Mouse (Mus musculus): ENCODE measurements around the gene Mid1.
"Not testable (repeated sequence)": the region's sequence is repeated elsewhere in the genome, so short reads cannot be mapped to it uniquely, and the experiment has no call there.

The Mid1 gene

GRCm38 (mm10) chrX:169972131-169972530 is 287.1 kb downstream of the Mid1 start:
- peak; percentile 15 for DNase-seq (ENCODE audit: low read depth)

- DNase-seq (ENCODE audit: low read depth) = peak; percentile 22
Measured at GRCm38 (mm10) chrX:169972791-169973494, 287.9 kb downstream of the Mid1 start.

- peak; percentile 4 for DNase-seq (ENCODE audit: low read depth)
Measured at GRCm38 (mm10) chrX:169973806-169974205, 288.8 kb downstream of the Mid1 start.

- DNase-seq (ENCODE audit: low read depth) = not testable (repeated sequence)
Measured at GRCm38 (mm10) chrX:169974456-169974855, 289.5 kb downstream of the Mid1 start.

GRCm38 (mm10) chrX:169974974-169975373 is 290.0 kb downstream of the Mid1 start:
- peak; percentile 6 for DNase-seq (ENCODE audit: low read depth)

GRCm38 (mm10) chrX:169975681-169976131 is 290.7 kb downstream of the Mid1 start:
- peak; percentile 8 for DNase-seq (ENCODE audit: low read depth)

- DNase-seq (ENCODE audit: low read depth) = peak; percentile 16
Measured at GRCm38 (mm10) chrX:169976340-169976739, 291.3 kb downstream of the Mid1 start.

- DNase-seq (ENCODE audit: low read depth) = peak; percentile 16
Measured at GRCm38 (mm10) chrX:169977856-169978435, 292.9 kb downstream of the Mid1 start.

- DNase-seq (ENCODE audit: low read depth) = peak; percentile 53
Measured at GRCm38 (mm10) chrX:169978436-169979381, 293.7 kb downstream of the Mid1 start.

GRCm38 (mm10) chrX:169979461-169980202 is 294.6 kb downstream of the Mid1 start:
- peak; percentile 31 for DNase-seq (ENCODE audit: low read depth)

- peak; percentile 24 for DNase-seq (ENCODE audit: low read depth)
Measured at GRCm38 (mm10) chrX:169980203-169980556, 295.2 kb downstream of the Mid1 start.

- peak; percentile 14 for DNase-seq (ENCODE audit: low read depth)
Measured at GRCm38 (mm10) chrX:169980809-169981289, 295.9 kb downstream of the Mid1 start.

- peak; percentile 32 for DNase-seq (ENCODE audit: low read depth)
Measured at GRCm38 (mm10) chrX:169981761-169982181, 296.8 kb downstream of the Mid1 start.

- peak; percentile 15 for DNase-seq (ENCODE audit: low read depth)
Measured at GRCm38 (mm10) chrX:169982606-169983400, 297.8 kb downstream of the Mid1 start.

GRCm38 (mm10) chrX:169983401-169984165 is 298.6 kb downstream of the Mid1 start:
- DNase-seq (ENCODE audit: low read depth) = peak; percentile 10

- peak; percentile 4 for DNase-seq (ENCODE audit: low read depth)
Measured at GRCm38 (mm10) chrX:169984331-169984730, 299.3 kb downstream of the Mid1 start.

- peak; percentile 14 for DNase-seq (ENCODE audit: low read depth)
Measured at GRCm38 (mm10) chrX:169984853-169985252, 299.9 kb downstream of the Mid1 start.

- peak; percentile 19 for DNase-seq (ENCODE audit: low read depth)
Measured at GRCm38 (mm10) chrX:169985796-169986195, 300.8 kb downstream of the Mid1 start.

- peak; percentile 79 for DNase-seq (ENCODE audit: low read depth)
Measured at GRCm38 (mm10) chrX:169986519-169987367, 301.7 kb downstream of the Mid1 start.

All from c-Kit-positive CD71-positive TER-119-negative erythroid progenitor cells, embryonic 14.5 days (primary cell).